Mouse (Mus musculus): Measurements from ENCODE around the gene Ppp2r1b. TPM values are rescaled to one million over a fixed set of nuclear protein-coding genes. Genes with fewer than 3 reads are reported as not detected.

Ppp2r1b gene
- total and polyA plus RNA-seq, 2 experiments, result 5.2 to 10.8 TPM

GRCm38 (mm10) chr9:50855133-50855766, 10.1 kb downstream of the Ppp2r1b start:
- H3K79me2 ChIP-seq (ENCODE audit: control insufficient read depth, insufficient read depth, low read length), result peaks cover 5% of the 10 kb centered on the region; the same call in 1 of the 2 replicates
- TF ChIP-seq POLR2A (IDR thresholded peaks at IDR 0.05; ENCODE audit: extremely low read depth, insufficient read depth, low read length) (no peak), CTCF (IDR thresholded peaks at IDR 0.05; ENCODE audit: low read depth, low read length) (no peak)
- H3K9ac ChIP-seq (ENCODE audit: low read depth, low read length), result no peak overlapping the region
- H3K4me1 ChIP-seq (ENCODE audit: control insufficient read depth, insufficient read depth, low read length), result no peaks in the 10 kb centered on the region
- H3K36me3 ChIP-seq (ENCODE audit: control insufficient read depth, insufficient read depth, low read length), result peaks cover 3% of the 10 kb centered on the region; the same call in 1 of the 2 replicates
- H3K27me3 ChIP-seq (ENCODE audit: control insufficient read depth, insufficient read depth, low read length), result no peaks in the 10 kb centered on the region
- 96% methylated on average over 5 of the region's 5 CpGs for WGBS
- DNase-seq (ENCODE audit: extremely low read depth, low read depth, low spot score), result no peak
- H3K27ac ChIP-seq (replicated peaks; ENCODE audit: insufficient read depth, low read depth, low read length), result no peak overlapping the region
- H3K4me3 ChIP-seq (ENCODE audit: insufficient read depth, low read depth, low read length), result no peak overlapping the region

GRCm38 (mm10) chr9:50855780-50856179, 10.7 kb downstream of the Ppp2r1b start:
- 0 out of 2 replicates have a peak overlapping the region, but pooled peaks have one; percentile 27 for H3K27ac ChIP-seq (replicated peaks; ENCODE audit: insufficient read depth, low read depth, low read length)
- no peak for DNase-seq (ENCODE audit: extremely low read depth, low read depth, low spot score)
- H3K36me3 ChIP-seq (ENCODE audit: control insufficient read depth, insufficient read depth, low read length), result peaks cover 3% of the 10 kb centered on the region
- WGBS, result 90% methylated on average over 5 of the region's 5 CpGs
- H3K79me2 ChIP-seq (ENCODE audit: control insufficient read depth, insufficient read depth, low read length), result peaks cover 5% of the 10 kb centered on the region; the same call in 1 of the 2 replicates
- no peaks in the 10 kb centered on the region for H3K27me3 ChIP-seq (ENCODE audit: control insufficient read depth, insufficient read depth, low read length)
- no peak overlapping the region for H3K9ac ChIP-seq (ENCODE audit: low read depth, low read length)
- no peaks in the 10 kb centered on the region for H3K4me1 ChIP-seq (ENCODE audit: control insufficient read depth, insufficient read depth, low read length)
- no peak for TF ChIP-seq CTCF (IDR thresholded peaks at IDR 0.05; ENCODE audit: low read depth, low read length)
- TF ChIP-seq POLR2A (IDR thresholded peaks at IDR 0.05; ENCODE audit: extremely low read depth, insufficient read depth, low read length), result no peak
- H3K4me3 ChIP-seq (ENCODE audit: insufficient read depth, low read depth, low read length), result no peak overlapping the region

GRCm38 (mm10) chr9:50856341-50857081, 11.4 kb downstream of the Ppp2r1b start:
- Histone ChIP-seq H3K4me1 (ENCODE audit: control insufficient read depth, insufficient read depth, low read length) (no peaks in the 10 kb centered on the region), H3K79me2 (ENCODE audit: control insufficient read depth, insufficient read depth, low read length) (peaks cover 5% of the 10 kb centered on the region; the same call in 1 of the 2 replicates), H3K4me3 (ENCODE audit: insufficient read depth, low read depth, low read length) (peak overlapping the region; percentile 88), H3K27ac (replicated peaks; ENCODE audit: insufficient read depth, low read depth, low read length) (no peak overlapping the region; the same call in 1 of the 2 replicates), H3K36me3 (ENCODE audit: control insufficient read depth, insufficient read depth, low read length) (peaks cover 3% of the 10 kb centered on the region), H3K27me3 (ENCODE audit: control insufficient read depth, insufficient read depth, low read length) (no peaks in the 10 kb centered on the region), H3K9ac (ENCODE audit: low read depth, low read length) (peak overlapping the region; percentile 77)
- DNase-seq (ENCODE audit: extremely low read depth, low read depth, low spot score), result peak; percentile 59
- WGBS, result 7% methylated on average over 45 of the region's 45 CpGs
- TF ChIP-seq POLR2A (IDR thresholded peaks at IDR 0.05; ENCODE audit: extremely low read depth, insufficient read depth, low read length) (peak; percentile 57; the same call in 1 of the 2 replicates), CTCF (IDR thresholded peaks at IDR 0.05; ENCODE audit: low read depth, low read length) (no peak)

- TF ChIP-seq POLR2A (IDR thresholded peaks at IDR 0.05; ENCODE audit: extremely low read depth, insufficient read depth, low read length) (no peak), CTCF (IDR thresholded peaks at IDR 0.05; ENCODE audit: low read depth, low read length) (no peak)
- WGBS, result under 1% methylated on average over 45 of the region's 46 CpGs
- Histone ChIP-seq H3K27ac (replicated peaks; ENCODE audit: insufficient read depth, low read depth, low read length) (no peak overlapping the region; the same call in 1 of the 2 replicates), H3K9ac (ENCODE audit: low read depth, low read length) (peak overlapping the region; percentile 77), H3K27me3 (ENCODE audit: control insufficient read depth, insufficient read depth, low read length) (no peaks in the 10 kb centered on the region), H3K79me2 (ENCODE audit: control insufficient read depth, insufficient read depth, low read length) (peaks cover 5% of the 10 kb centered on the region; the same call in 1 of the 2 replicates), H3K4me3 (ENCODE audit: insufficient read depth, low read depth, low read length) (peak overlapping the region; percentile 88), H3K36me3 (ENCODE audit: control insufficient read depth, insufficient read depth, low read length) (peaks cover 4% of the 10 kb centered on the region), H3K4me1 (ENCODE audit: control insufficient read depth, insufficient read depth, low read length) (no peaks in the 10 kb centered on the region)
- no peak for DNase-seq (ENCODE audit: extremely low read depth, low read depth, low spot score)
These were observed 12.1 kb downstream of the Ppp2r1b start for GRCm38 (mm10) chr9:50857082-50857641.

GRCm38 (mm10) chr9:50858681-50859080, 13.6 kb downstream of the Ppp2r1b start:
- Histone ChIP-seq H3K9ac (ENCODE audit: low read depth, low read length) (no peak overlapping the region), H3K27me3 (ENCODE audit: control insufficient read depth, insufficient read depth, low read length) (no peaks in the 10 kb centered on the region), H3K27ac (replicated peaks; ENCODE audit: insufficient read depth, low read depth, low read length) (no peak overlapping the region), H3K4me3 (ENCODE audit: insufficient read depth, low read depth, low read length) (no peak overlapping the region), H3K79me2 (ENCODE audit: control insufficient read depth, insufficient read depth, low read length) (peaks cover 5% of the 10 kb centered on the region; the same call in 1 of the 2 replicates), H3K4me1 (ENCODE audit: control insufficient read depth, insufficient read depth, low read length) (no peaks in the 10 kb centered on the region), H3K36me3 (ENCODE audit: control insufficient read depth, insufficient read depth, low read length) (peaks cover 13% of the 10 kb centered on the region)
- DNase-seq (ENCODE audit: extremely low read depth, low read depth, low spot score), result no peak
- WGBS, result 95% methylated on average over 6 of the region's 6 CpGs
- no peak for TF ChIP-seq CTCF (IDR thresholded peaks at IDR 0.05; ENCODE audit: low read depth, low read length)
- TF ChIP-seq POLR2A (IDR thresholded peaks at IDR 0.05; ENCODE audit: extremely low read depth, insufficient read depth, low read length), result no peak

All from liver, adult 2 months (tissue).